Mouse (Mus musculus): Measurements from ENCODE around the gene Vmn1r193. TPM values are rescaled to one million over a fixed set of nuclear protein-coding genes. Genes with fewer than 3 reads are reported as not detected.
"Not testable (repeated sequence)": the region's sequence is repeated elsewhere in the genome, so short reads cannot be mapped to it uniquely, and the experiment has no call there.

Vmn1r193 gene
- not detected in 2 replicates for polyA plus RNA-seq (2015; fragmentation: Nextera tagmentation; extraction: Ambion mirVana)

DNA sequence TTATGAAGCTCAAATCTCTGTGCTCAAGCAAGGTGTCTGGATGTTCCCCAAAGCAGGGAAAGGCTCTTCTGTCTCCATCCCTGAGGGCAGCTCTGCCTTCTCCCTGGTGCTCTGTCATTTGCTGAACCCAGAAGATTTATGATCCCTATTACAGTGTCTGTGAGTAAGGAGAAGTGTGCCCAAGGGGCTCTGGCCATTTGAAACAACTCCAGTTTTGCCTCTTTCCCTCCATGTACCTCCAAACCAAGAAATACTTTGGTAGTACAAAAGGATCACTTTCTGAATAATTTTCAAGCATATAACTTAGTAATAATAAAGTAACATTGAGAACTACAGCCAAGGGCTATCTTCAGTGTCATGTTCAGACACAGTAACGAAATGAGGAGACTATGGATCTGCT is at the start of gene Vmn1r193:
Gene Vmn1r193, minus strand, starts transcription at position 101 of the 400 bp plus-strand sequence.
- 43% methylated on average over 1 of the region's 1 CpGs for WGBS (ENCODE audit: insufficient replicate concordance)
- H3K9me3 ChIP-seq (replicated peaks; ENCODE audit: control insufficient read depth, low read length); H3K9ac ChIP-seq (ENCODE audit: low read depth, low read length): not testable (repeated sequence)

GRCm38 (mm10) chr13:22271721-22272120 is 48.8 kb upstream of the Vmn1r193 start:
- Histone ChIP-seq H3K27me3 (ENCODE audit: control insufficient read depth, insufficient read depth, low read depth, low read length) (no peaks in the 10 kb centered on the region), H3K27ac (ENCODE audit: low read length) (no peak overlapping the region), H3K4me3 (ENCODE audit: low read depth, low read length) (no peak overlapping the region), H3K9ac (ENCODE audit: low read depth, low read length) (no peak overlapping the region), H3K4me2 (ENCODE audit: low read depth, low read length) (no peak overlapping the region), H3K4me1 (ENCODE audit: control insufficient read depth, low read depth, low read length) (no peaks in the 10 kb centered on the region), H3K36me3 (ENCODE audit: control insufficient read depth, insufficient read depth) (no peaks in the 10 kb centered on the region), H3K9me3 (replicated peaks; ENCODE audit: control insufficient read depth, low read length) (no peaks in the 10 kb centered on the region)
- no peak for ATAC-seq (ENCODE audit: low read depth)
- WGBS (ENCODE audit: insufficient replicate concordance) = 36% methylated on average over 2 of the region's 2 CpGs

More for the DNA sequence above, at the start of gene Vmn1r193:
- not testable (repeated sequence) for H3K4me3 ChIP-seq (ENCODE audit: low read depth, low read length); H3K4me1 ChIP-seq (ENCODE audit: control insufficient read depth, low read depth, low read length); H3K27ac ChIP-seq (ENCODE audit: low read length); ATAC-seq (ENCODE audit: low read depth); H3K27me3 ChIP-seq (ENCODE audit: control insufficient read depth, insufficient read depth, low read depth, low read length); H3K4me2 ChIP-seq (ENCODE audit: low read depth, low read length); H3K36me3 ChIP-seq (ENCODE audit: control insufficient read depth, insufficient read depth)

DNA sequence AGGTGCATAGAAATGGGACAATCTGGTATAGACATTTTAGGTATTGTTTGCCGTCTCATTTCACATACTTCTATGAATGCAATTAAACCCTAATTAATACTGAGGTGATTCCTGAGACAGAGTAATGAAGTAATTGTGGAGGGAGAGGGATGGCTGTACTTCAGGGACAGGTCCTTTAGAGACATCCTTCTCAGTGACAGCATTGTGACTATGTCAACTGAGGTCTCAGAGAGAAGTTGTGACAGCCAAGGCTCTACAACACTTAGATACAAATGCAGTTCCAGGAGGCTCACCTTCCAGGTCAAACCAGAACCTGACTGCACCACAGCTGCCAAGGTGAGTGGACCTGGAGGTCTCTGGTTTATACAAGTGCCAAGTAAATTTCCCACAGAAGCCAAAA is 47.3 kb upstream of the Vmn1r193 start, which contains the start of gene Vmn1r195:
Gene Vmn1r195, plus strand, starts transcription at position 301 of the 400 bp plus-strand sequence.
- H3K27ac ChIP-seq (ENCODE audit: low read length); ATAC-seq (ENCODE audit: low read depth); H3K27me3 ChIP-seq (ENCODE audit: control insufficient read depth, insufficient read depth, low read depth, low read length); H3K4me3 ChIP-seq (ENCODE audit: low read depth, low read length); H3K4me1 ChIP-seq (ENCODE audit: control insufficient read depth, low read depth, low read length); H3K4me2 ChIP-seq (ENCODE audit: low read depth, low read length); H3K9me3 ChIP-seq (replicated peaks; ENCODE audit: control insufficient read depth, low read length); H3K36me3 ChIP-seq (ENCODE audit: control insufficient read depth, insufficient read depth); H3K9ac ChIP-seq (ENCODE audit: low read depth, low read length): not testable (repeated sequence)
- 73% methylated on average over 1 of the region's 1 CpGs for WGBS (ENCODE audit: insufficient replicate concordance)

DNA sequence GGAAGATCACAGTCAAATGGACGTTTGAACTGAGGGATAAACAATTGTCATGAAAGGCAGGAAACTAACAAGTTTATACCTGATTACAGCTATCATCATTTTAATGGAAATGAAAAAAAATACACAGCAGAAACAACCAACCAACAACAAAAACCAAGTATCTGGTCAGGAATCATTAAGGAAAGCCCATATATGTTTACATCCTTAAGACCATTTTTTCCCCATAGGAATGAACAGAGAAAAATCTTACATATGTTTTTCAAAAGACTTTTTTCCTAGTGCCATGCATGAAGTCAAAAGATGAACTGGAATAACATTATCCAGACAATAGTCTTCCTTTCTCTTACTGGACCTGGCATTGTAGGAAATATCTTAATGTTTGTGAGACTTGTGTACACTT is 21.0 kb upstream of the Vmn1r193 start, which contains the start of gene Vmn1r194:
Gene Vmn1r194, plus strand, starts transcription at position 301 of the 400 bp plus-strand sequence.
- Histone ChIP-seq H3K9ac (ENCODE audit: low read depth, low read length) (no peak within 1 kb of the TSS), H3K4me2 (ENCODE audit: low read depth, low read length) (no peak within 1 kb of the TSS), H3K27ac (ENCODE audit: low read length) (no peak within 1 kb of the TSS), H3K27me3 (ENCODE audit: control insufficient read depth, insufficient read depth, low read depth, low read length) (no peaks in the 10 kb centered on the region), H3K4me1 (ENCODE audit: control insufficient read depth, low read depth, low read length) (no peaks in the 10 kb centered on the region), H3K9me3 (replicated peaks; ENCODE audit: control insufficient read depth, low read length) (no peaks in the 10 kb centered on the region), H3K4me3 (ENCODE audit: low read depth, low read length) (no peak within 1 kb of the TSS), H3K36me3 (ENCODE audit: control insufficient read depth, insufficient read depth) (no peaks in the 10 kb centered on the region)
- no peak for ATAC-seq (ENCODE audit: low read depth)
- 21% methylated on average over 1 of the region's 1 CpGs for WGBS (ENCODE audit: insufficient replicate concordance)

DNA sequence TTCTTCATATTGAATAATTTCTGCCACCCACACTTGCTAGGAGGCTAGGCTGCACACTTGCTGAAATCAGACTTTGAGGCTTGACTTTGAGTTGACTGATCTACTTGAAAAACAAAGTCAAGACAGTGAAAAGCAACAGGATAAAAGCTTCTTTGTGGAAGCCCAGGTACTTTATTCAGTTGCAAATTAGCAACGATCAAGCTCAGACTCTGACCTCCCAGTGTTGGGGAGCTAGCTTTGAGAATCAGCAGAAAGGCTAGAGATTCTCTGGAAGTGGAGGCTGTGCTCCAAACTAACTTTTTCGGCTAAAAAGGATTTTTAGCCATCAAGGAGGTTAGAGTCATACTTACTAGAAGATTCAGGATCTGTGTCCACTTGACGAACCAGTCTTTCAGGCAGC is 30.2 kb downstream of the Vmn1r193 start:
- H3K9me3 ChIP-seq (replicated peaks; ENCODE audit: control insufficient read depth, low read length) = not testable (repeated sequence)
- 57% methylated on average over 3 of the region's 3 CpGs for WGBS (ENCODE audit: insufficient replicate concordance)

DNA sequence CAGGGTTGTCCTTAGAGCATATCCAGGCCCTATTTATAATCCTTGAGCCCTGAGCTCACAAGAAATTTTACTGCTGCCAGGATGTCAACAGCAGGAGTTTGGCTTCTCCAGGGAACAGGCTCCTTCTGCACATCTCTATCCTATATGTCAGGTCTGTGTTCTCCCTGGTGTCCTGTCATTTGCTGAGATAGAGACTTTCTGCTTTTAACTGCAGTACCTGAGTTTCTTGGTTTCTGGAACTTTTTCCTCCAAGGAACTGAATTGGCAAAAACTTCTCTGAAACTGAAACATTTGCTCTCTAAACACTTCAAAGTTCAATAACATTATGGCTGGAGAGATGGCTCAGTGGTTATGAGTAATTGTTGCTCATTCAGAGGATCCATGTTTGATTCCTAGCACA is 31.9 kb downstream of the Vmn1r193 start, which contains the start of gene Vmn1r192:
Gene Vmn1r192, minus strand, starts transcription at position 101 of the 400 bp plus-strand sequence.
- H3K27ac ChIP-seq (ENCODE audit: low read length) = no peak within 1 kb of the TSS
- no peak within 1 kb of the TSS for H3K4me2 ChIP-seq (ENCODE audit: low read depth, low read length)
- H3K4me1 ChIP-seq (ENCODE audit: control insufficient read depth, low read depth, low read length) = no peaks in the 10 kb centered on the region
- H3K36me3 ChIP-seq (ENCODE audit: control insufficient read depth, insufficient read depth) = no peaks in the 10 kb centered on the region
- no peaks in the 10 kb centered on the region for H3K27me3 ChIP-seq (ENCODE audit: control insufficient read depth, insufficient read depth, low read depth, low read length)
- H3K9me3 ChIP-seq (replicated peaks; ENCODE audit: control insufficient read depth, low read length) = no peaks in the 10 kb centered on the region
- no peak within 1 kb of the TSS for H3K4me3 ChIP-seq (ENCODE audit: low read depth, low read length)
- no peak for ATAC-seq (ENCODE audit: low read depth)
- no peak within 1 kb of the TSS for H3K9ac ChIP-seq (ENCODE audit: low read depth, low read length)

More for the DNA sequence above, 30.2 kb downstream of the Vmn1r193 start:
- H3K4me3 ChIP-seq (ENCODE audit: low read depth, low read length); H3K27ac ChIP-seq (ENCODE audit: low read length); H3K36me3 ChIP-seq (ENCODE audit: control insufficient read depth, insufficient read depth); H3K4me1 ChIP-seq (ENCODE audit: control insufficient read depth, low read depth, low read length); ATAC-seq (ENCODE audit: low read depth); H3K9ac ChIP-seq (ENCODE audit: low read depth, low read length); H3K4me2 ChIP-seq (ENCODE audit: low read depth, low read length); H3K27me3 ChIP-seq (ENCODE audit: control insufficient read depth, insufficient read depth, low read depth, low read length): not testable (repeated sequence)

DNA sequence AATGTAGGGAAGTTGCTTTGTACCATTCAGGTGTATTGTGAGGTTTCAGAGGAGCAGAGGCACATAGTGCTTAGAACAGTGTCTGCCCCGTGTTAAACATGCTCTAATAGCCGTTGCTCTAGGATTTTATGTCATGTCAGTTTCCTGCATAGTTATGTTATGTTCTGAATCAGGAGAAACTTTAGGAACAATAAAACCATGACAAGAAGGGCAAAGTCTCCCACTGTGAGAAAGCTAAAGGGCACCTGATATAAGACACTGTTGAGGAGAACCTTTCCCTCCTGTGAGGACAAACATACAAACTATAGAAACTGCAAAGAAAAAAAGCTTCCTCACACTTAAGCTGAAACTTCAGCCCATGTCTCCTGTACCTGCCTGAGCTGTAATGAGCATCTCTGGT is 32.6 kb downstream of the Vmn1r193 start:
- Histone ChIP-seq H3K4me1 (ENCODE audit: control insufficient read depth, low read depth, low read length) (no peaks in the 10 kb centered on the region), H3K4me3 (ENCODE audit: low read depth, low read length) (no peak overlapping the region), H3K4me2 (ENCODE audit: low read depth, low read length) (no peak overlapping the region), H3K36me3 (ENCODE audit: control insufficient read depth, insufficient read depth) (no peaks in the 10 kb centered on the region), H3K9me3 (replicated peaks; ENCODE audit: control insufficient read depth, low read length) (no peaks in the 10 kb centered on the region), H3K27me3 (ENCODE audit: control insufficient read depth, insufficient read depth, low read depth, low read length) (no peaks in the 10 kb centered on the region), H3K27ac (ENCODE audit: low read length) (no peak overlapping the region), H3K9ac (ENCODE audit: low read depth, low read length) (no peak overlapping the region)
- no peak for ATAC-seq (ENCODE audit: low read depth)
- 55% methylated on average over 2 of the region's 2 CpGs for WGBS (ENCODE audit: insufficient replicate concordance)

- Histone ChIP-seq H3K4me1 (ENCODE audit: control insufficient read depth, low read depth, low read length) (no peaks in the 10 kb centered on the region), H3K27me3 (ENCODE audit: control insufficient read depth, insufficient read depth, low read depth, low read length) (no peaks in the 10 kb centered on the region), H3K9ac (ENCODE audit: low read depth, low read length) (no peak overlapping the region), H3K27ac (ENCODE audit: low read length) (no peak overlapping the region), H3K4me2 (ENCODE audit: low read depth, low read length) (no peak overlapping the region), H3K4me3 (ENCODE audit: low read depth, low read length) (no peak overlapping the region), H3K9me3 (replicated peaks; ENCODE audit: control insufficient read depth, low read length) (no peaks in the 10 kb centered on the region), H3K36me3 (ENCODE audit: control insufficient read depth, insufficient read depth) (no peaks in the 10 kb centered on the region)
- 68% methylated on average over 2 of the region's 2 CpGs for WGBS (ENCODE audit: insufficient replicate concordance)
- peak; percentile 47; the same call in 1 of the 2 replicates for ATAC-seq (ENCODE audit: low read depth)
Observed at GRCm38 (mm10) chr13:22189313-22189712, 33.6 kb downstream of the Vmn1r193 start.

DNA sequence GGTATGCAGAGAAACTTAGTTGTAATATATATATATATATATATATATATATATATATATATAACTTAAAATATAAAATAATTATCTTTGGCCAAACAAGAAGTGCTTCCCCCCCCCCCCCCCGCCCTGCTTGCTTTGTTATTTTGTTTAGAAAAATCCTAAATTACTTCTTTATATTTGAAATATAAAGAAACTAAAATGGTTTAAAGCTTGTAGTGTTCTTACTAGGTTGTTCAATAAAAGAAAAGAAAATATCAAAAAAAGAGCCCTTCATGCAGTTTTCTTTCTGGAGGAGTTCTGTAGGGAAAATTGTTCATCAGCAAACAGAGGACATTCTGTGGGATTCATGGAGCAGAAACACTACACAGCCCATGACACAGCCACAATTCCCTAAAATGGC is 39.1 kb downstream of the Vmn1r193 start, which contains the start of gene Vmn1r191:
Gene Vmn1r191, minus strand, starts transcription at position 101 of the 400 bp plus-strand sequence.
- ATAC-seq (ENCODE audit: low read depth) = no peak
- Histone ChIP-seq H3K4me2 (ENCODE audit: low read depth, low read length) (no peak within 1 kb of the TSS), H3K27me3 (ENCODE audit: control insufficient read depth, insufficient read depth, low read depth, low read length) (no peaks in the 10 kb centered on the region), H3K9ac (ENCODE audit: low read depth, low read length) (no peak within 1 kb of the TSS), H3K36me3 (ENCODE audit: control insufficient read depth, insufficient read depth) (no peaks in the 10 kb centered on the region), H3K4me1 (ENCODE audit: control insufficient read depth, low read depth, low read length) (no peaks in the 10 kb centered on the region), H3K27ac (ENCODE audit: low read length) (no peak within 1 kb of the TSS), H3K4me3 (ENCODE audit: low read depth, low read length) (no peak within 1 kb of the TSS), H3K9me3 (replicated peaks; ENCODE audit: control insufficient read depth, low read length) (no peaks in the 10 kb centered on the region)
- 67% methylated on average over 1 of the region's 1 CpGs for WGBS (ENCODE audit: insufficient replicate concordance)

Measured in liver, embryonic 16.5 days (tissue).